Comparison of ENCODE assay signal across 10 mouse cellular contexts in the genomic region with DNA sequence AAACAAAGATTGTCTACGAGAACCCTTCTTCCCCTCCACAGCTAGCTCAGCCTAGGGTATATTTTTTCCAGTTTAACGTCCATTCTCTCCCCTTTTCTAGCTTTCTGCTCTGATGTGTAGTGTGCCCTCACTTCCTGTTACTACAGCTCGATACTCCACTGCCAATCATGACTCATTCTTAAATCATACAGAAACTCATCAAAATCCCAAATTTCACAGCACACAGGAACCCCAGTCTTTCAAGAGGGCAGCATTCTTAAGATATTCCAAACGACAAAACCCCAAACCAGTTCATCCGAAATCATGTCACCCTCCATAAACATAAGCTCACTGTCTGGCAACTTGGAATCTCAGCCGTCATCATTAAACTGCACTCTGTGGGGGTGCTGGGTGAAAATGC. TPM values are rescaled to one million over a fixed set of nuclear protein-coding genes. Genes with fewer than 3 reads are reported as not detected.
DNase-seq lines count a peak whose midpoint lies in the region; ATAC-seq lines count a peak whose summit lies in the region.
"Had no signal": no experiment of that assay in that cellular context is flagged by ENCODE, and none has a peak within 500 bp of the region (broad histone marks: within the 10 kb centered on the region; RNA-seq: fewer than 3 reads in every experiment).

No protein-coding gene starts in this region.

- no peak for DNase-seq in heart, adult 11 months
- no peak for DNase-seq in limb, embryonic 11.5 days (ENCODE audit: low spot score)
- no peak for DNase-seq in limb, embryonic 10.5 days (ENCODE audit: low spot score)
- peak; percentile 72 for DNase-seq in NIH3T3 (ENCODE audit: low read depth)
- no peak for DNase-seq in thymus, postnatal 0 days (ENCODE audit: low spot score)
- DNase-seq: cerebellum, postnatal 36 days; lung, postnatal 36 days had no signal

- H3K36me3 ChIP-seq in heart, embryonic 13.5 days = peaks cover 4% of the 10 kb centered on the region; the same call in 1 of the 2 replicates
- no peaks in the 10 kb centered on the region for H3K36me3 ChIP-seq in limb, embryonic 11.5 days (ENCODE audit: control insufficient read depth, insufficient read depth, low read length)
- peaks cover 18% of the 10 kb centered on the region for H3K36me3 ChIP-seq in limb, embryonic 10.5 days
- no peaks in the 10 kb centered on the region for H3K36me3 ChIP-seq in limb, embryonic 15.5 days
- no peaks in the 10 kb centered on the region for H3K36me3 ChIP-seq in intestine, embryonic 15.5 days

- peak overlapping the region; percentile 45 for H3K9ac ChIP-seq in heart, embryonic 13.5 days
- H3K9ac ChIP-seq in limb, embryonic 11.5 days (ENCODE audit: low read length) = no peak overlapping the region
- no peak overlapping the region for H3K9ac ChIP-seq in limb, embryonic 15.5 days
- H3K9ac ChIP-seq in intestine, embryonic 15.5 days = no peak overlapping the region

- no peaks in the 10 kb centered on the region for H3K27me3 ChIP-seq in heart, embryonic 13.5 days (replicated peaks)
- H3K27me3 ChIP-seq in limb, embryonic 11.5 days (ENCODE audit: control insufficient read depth, insufficient read depth, low read length) = no peaks in the 10 kb centered on the region
- H3K27me3 ChIP-seq in limb, embryonic 10.5 days (ENCODE audit: low read depth, poor library complexity, severe bottlenecking) = no peaks in the 10 kb centered on the region
- H3K27me3 ChIP-seq in limb, embryonic 15.5 days = no peaks in the 10 kb centered on the region
- H3K27me3 ChIP-seq in intestine, embryonic 15.5 days (replicated peaks) = peaks cover under 1% of the 10 kb centered on the region; the same call in 1 of the 2 replicates

- no peaks in the 10 kb centered on the region for H3K9me3 ChIP-seq in heart, embryonic 13.5 days
- H3K9me3 ChIP-seq in limb, embryonic 11.5 days (ENCODE audit: control insufficient read depth, low read length) = no peaks in the 10 kb centered on the region
- no peaks in the 10 kb centered on the region for H3K9me3 ChIP-seq in limb, embryonic 10.5 days (replicated peaks)
- no peaks in the 10 kb centered on the region for H3K9me3 ChIP-seq in limb, embryonic 15.5 days
- H3K9me3 ChIP-seq in intestine, embryonic 15.5 days = no peaks in the 10 kb centered on the region

- H3K4me1 ChIP-seq in heart, embryonic 13.5 days = peaks cover 42% of the 10 kb centered on the region
- H3K4me1 ChIP-seq in limb, embryonic 11.5 days (ENCODE audit: control insufficient read depth, insufficient read depth, low read length) = peaks cover 16% of the 10 kb centered on the region
- peaks cover 35% of the 10 kb centered on the region for H3K4me1 ChIP-seq in limb, embryonic 10.5 days
- H3K4me1 ChIP-seq in limb, embryonic 15.5 days = peaks cover 25% of the 10 kb centered on the region
- no peaks in the 10 kb centered on the region for H3K4me1 ChIP-seq in intestine, embryonic 15.5 days (replicated peaks)

- 56% methylated on average over 6 of the region's 6 CpGs for WGBS in heart, embryonic 13.5 days
- 57% methylated on average over 6 of the region's 6 CpGs for WGBS in limb, embryonic 11.5 days
- 78% methylated on average over 6 of the region's 6 CpGs for WGBS in limb, embryonic 10.5 days
- WGBS in limb, embryonic 15.5 days = 36% methylated on average over 6 of the region's 6 CpGs
- WGBS in intestine, embryonic 15.5 days = 52% methylated on average over 6 of the region's 6 CpGs

- H3K4me3 ChIP-seq in heart, embryonic 13.5 days = peak overlapping the region; percentile 20; the same call in 1 of the 2 replicates
- no peak overlapping the region for H3K4me3 ChIP-seq in limb, embryonic 11.5 days (ENCODE audit: low read depth, low read length)
- H3K4me3 ChIP-seq in limb, embryonic 10.5 days = no peak overlapping the region
- H3K4me3 ChIP-seq in limb, embryonic 15.5 days = no peak overlapping the region
- H3K4me3 ChIP-seq in intestine, embryonic 15.5 days (replicated peaks) = no peak overlapping the region

- no peak for ATAC-seq in heart, embryonic 13.5 days (ENCODE audit: extremely low read depth, insufficient number of reproducible peaks, low FRiP score, low TSS enrichment)
- no peak for ATAC-seq in limb, embryonic 11.5 days (ENCODE audit: insufficient number of reproducible peaks, low FRiP score, low TSS enrichment, low read depth)
- ATAC-seq in limb, embryonic 15.5 days (ENCODE audit: insufficient number of reproducible peaks, low FRiP score, low TSS enrichment, low read depth) = no peak
- ATAC-seq in intestine, embryonic 15.5 days = no peak

- H3K4me2 ChIP-seq in heart, embryonic 13.5 days = peak overlapping the region; percentile 96
- H3K4me2 ChIP-seq in limb, embryonic 11.5 days (ENCODE audit: low read depth, severe bottlenecking) = peak overlapping the region; percentile 2; the same call in 1 of the 2 replicates
- H3K4me2 ChIP-seq in limb, embryonic 15.5 days = no peak overlapping the region
- H3K4me2 ChIP-seq in intestine, embryonic 15.5 days (replicated peaks) = no peak overlapping the region

- H3K27ac ChIP-seq in heart, embryonic 13.5 days (replicated peaks) = peak overlapping the region; percentile 50
- H3K27ac ChIP-seq in limb, embryonic 11.5 days (replicated peaks; ENCODE audit: low read depth, low read length) = no peak overlapping the region
- no peak overlapping the region for H3K27ac ChIP-seq in limb, embryonic 10.5 days
- peak overlapping the region; percentile 40; the same call in 1 of the 2 replicates for H3K27ac ChIP-seq in limb, embryonic 15.5 days
- no peak overlapping the region; the same call in 1 of the 2 replicates for H3K27ac ChIP-seq in intestine, embryonic 15.5 days

RNA-seq across cellular contexts. Expression of a gene that starts 5.0 kb away (rescaled TPM):
- 34.5 and 38.3 TPM in 2 replicates for polyA plus RNA-seq in heart, embryonic 13.5 days (2015; fragmentation: Nextera tagmentation; extraction: Ambion mirVana)
- polyA plus RNA-seq in limb, embryonic 11.5 days (2014; fragmentation: Nextera tagmentation; extraction: Ambion mirVana) = 51.7 and 52.8 TPM in 2 replicates
- polyA plus RNA-seq in limb, embryonic 10.5 days (2016; fragmentation: Nextera tagmentation; extraction: Ambion mirVana) = 34.0 and 36.0 TPM in 2 replicates
- polyA plus RNA-seq in limb, embryonic 15.5 days (2015; fragmentation: Nextera tagmentation; extraction: Ambion mirVana) = 36.2 and 36.3 TPM in 2 replicates
- polyA plus RNA-seq in thymus, postnatal 0 days (2015; fragmentation: Nextera tagmentation; extraction: Ambion mirVana) = 18.2 and 19.1 TPM in 2 replicates
- polyA plus RNA-seq in intestine, embryonic 15.5 days (2015; fragmentation: Nextera tagmentation; extraction: Ambion mirVana) = 21.9 and 22.3 TPM in 2 replicates

Comparison
In these comparisons a context has a peak if more than half of its experiments do, and no peak if none do; other contexts are left out.
1. H3K27ac ChIP-seq: peak in heart, embryonic 13.5 days (single experiment) and limb, embryonic 15.5 days (single experiment); none in limb, embryonic 11.5 days (single experiment), limb, embryonic 10.5 days (single experiment) and intestine, embryonic 15.5 days (single experiment).
2. H3K4me2 ChIP-seq: peak in heart, embryonic 13.5 days (single experiment) and limb, embryonic 11.5 days (single experiment); none in limb, embryonic 15.5 days (single experiment) and intestine, embryonic 15.5 days (single experiment).